Mouse (Mus musculus) spleen, embryonic (tissue): ENCODE results near the gene Ccdc33.

Experiments
- CTCF ChIA-PET: fragments of 350-600 bp; sonication (Branson Sonifier 250); formaldehyde crosslinking; loops from one replicate; lab custom pipeline; 2022; lab: Charles Lee

Ccdc33 gene

GRCm38 (mm10) chr9:58049861-58050260 lies 68.8 kb downstream of the Ccdc33 start:
- CTCF ChIA-PET: no interaction called here

GRCm38 (mm10) chr9:58049186-58049585 lies 69.4 kb downstream of the Ccdc33 start:
- CTCF ChIA-PET: no interaction called here

DNA sequence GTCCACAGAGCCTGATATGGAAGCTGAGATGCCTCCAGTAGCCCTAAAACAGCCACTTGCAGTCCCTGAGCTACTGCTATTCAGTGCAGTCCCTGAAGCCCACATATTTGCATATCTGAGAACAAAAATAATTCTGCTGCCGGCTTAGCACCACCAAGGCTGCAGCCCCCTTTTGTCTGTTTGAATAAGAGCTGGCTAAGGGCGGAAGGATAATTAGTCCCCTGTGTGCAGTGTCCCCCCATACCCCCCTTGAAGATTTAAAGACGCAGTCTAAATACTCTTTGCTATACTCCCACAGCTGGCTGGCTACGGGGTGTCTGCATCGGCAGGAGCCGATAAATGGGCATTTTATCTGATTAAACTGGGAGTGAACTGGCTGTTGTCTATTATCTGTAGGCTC lies 70.0 kb downstream of the Ccdc33 start:
- CTCF ChIA-PET: no interaction called here

DNA sequence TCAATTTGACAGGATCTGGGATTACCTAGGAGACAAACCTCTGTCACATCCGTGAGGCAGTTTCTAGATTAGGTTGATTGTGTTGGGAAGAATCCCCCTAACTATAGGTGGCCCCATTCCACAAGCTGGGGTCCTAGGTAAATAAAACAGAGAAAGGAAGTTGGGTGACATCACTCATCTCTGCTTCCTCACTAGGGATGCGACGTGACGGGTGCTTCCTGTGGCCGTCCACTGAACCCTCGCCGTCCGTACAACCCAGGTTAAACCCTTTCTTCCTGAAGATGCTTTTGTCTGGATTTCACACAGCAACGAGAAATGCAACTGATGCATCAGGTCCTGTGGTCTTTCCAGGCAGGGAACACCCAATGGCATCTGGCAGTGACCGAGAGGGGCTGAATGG lies 71.6 kb downstream of the Ccdc33 start:
- CTCF ChIA-PET: no interaction called here

GRCm38 (mm10) chr9:58045646-58046045 lies 73.0 kb downstream of the Ccdc33 start:
- CTCF ChIA-PET: no interaction called here

- CTCF ChIA-PET: no interaction called here
Observed at GRCm38 (mm10) chr9:58044828-58045227, 73.8 kb downstream of the Ccdc33 start.

GRCm38 (mm10) chr9:58043496-58044017 lies 75.1 kb downstream of the Ccdc33 start:
- CTCF ChIA-PET: interaction anchor here (0.6 kb wide), 1 partner anchor 1238 kb away, joined by 6 read pairs; no protein-coding TSS in a partner anchor

- CTCF ChIA-PET: no interaction called here
Observed at GRCm38 (mm10) chr9:58042391-58042790, 76.2 kb downstream of the Ccdc33 start.

DNA sequence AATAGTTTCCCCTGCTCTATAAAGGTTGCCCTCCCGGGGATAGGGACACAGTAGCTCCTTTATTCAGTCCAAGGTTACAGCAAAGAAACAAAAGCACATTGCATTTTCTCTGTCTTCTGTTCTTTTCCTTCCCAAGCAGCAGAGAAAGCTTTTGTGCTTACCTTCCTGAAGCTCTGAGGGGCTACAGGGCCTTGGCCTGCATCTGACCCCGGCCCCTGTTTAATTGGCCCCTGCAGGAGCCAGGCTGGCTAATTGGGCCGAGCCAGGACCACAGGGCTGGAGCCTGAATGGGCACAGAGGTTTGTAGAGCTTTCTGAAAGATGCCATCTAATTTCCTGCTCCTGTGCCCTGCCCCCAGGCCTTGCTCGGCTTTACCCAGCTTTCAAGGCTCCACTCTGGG lies 77.6 kb downstream of the Ccdc33 start:
- CTCF ChIA-PET: no interaction called here

- CTCF ChIA-PET: interaction anchor here (0.5 to 0.7 kb wide), 5 partner anchors 33 to 612 kb away, joined by 5 to 12 read pairs (median 7); no protein-coding TSS in a partner anchor
Observed at GRCm38 (mm10) chr9:58038500-58039168, 80.0 kb downstream of the Ccdc33 start.

DNA sequence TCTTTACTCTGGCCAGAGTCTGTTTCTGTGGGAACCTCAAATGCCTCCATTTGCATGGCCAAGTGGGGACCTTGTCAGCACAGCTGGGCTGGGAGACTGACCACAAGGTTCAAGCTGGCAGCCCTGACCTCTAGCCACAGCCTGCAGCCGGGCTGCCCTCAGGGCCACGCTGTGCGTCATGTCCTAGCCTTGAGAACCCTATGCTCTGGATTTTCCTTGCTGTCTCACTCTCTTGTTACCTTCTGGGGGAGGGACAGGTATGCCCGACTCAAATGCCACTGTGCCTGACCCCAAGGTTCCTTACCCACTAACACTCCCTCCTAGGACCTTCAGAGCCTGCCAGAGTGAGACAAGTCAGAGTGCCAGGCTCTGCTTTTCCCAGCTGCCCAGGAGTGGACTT lies 81.7 kb downstream of the Ccdc33 start:
- CTCF ChIA-PET: no interaction called here

GRCm38 (mm10) chr9:58035951-58036698 lies 82.5 kb downstream of the Ccdc33 start:
- CTCF ChIA-PET: interaction anchor here (0.9 kb wide), 1 partner anchor 17 kb away, joined by 5 read pairs; no protein-coding TSS in a partner anchor

GRCm38 (mm10) chr9:58035519-58035918 lies 83.1 kb downstream of the Ccdc33 start:
- CTCF ChIA-PET: interaction anchor here (0.9 kb wide), 1 partner anchor 17 kb away, joined by 5 read pairs; no protein-coding TSS in a partner anchor

GRCm38 (mm10) chr9:58031895-58032294 lies 86.7 kb downstream of the Ccdc33 start:
- CTCF ChIA-PET: no interaction called here

DNA sequence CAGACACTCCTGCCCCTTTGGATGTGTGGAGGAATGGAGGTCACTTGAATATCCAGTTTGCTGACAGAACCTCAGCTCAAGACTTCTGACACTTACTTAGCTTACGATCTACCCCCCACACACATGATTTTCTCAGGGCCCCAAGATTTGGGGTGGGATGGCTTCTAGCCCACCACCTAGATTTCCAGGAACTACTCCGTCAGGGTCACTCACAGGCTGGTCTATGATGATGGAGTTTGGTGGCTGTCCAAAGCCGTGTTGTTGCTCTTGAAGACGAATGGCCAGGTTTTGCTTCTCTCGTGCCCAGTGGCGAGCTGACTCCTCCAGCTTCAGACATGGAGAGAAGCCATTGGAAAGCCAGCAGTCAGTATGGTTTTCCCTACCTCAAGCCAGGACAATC lies 89.0 kb downstream of the Ccdc33 start:
- CTCF ChIA-PET: no interaction called here

- CTCF ChIA-PET: interaction anchor here (0.6 kb wide), 1 partner anchor 486 kb away, joined by 7 read pairs; no protein-coding TSS in a partner anchor
Observed at GRCm38 (mm10) chr9:58028841-58029240, 89.8 kb downstream of the Ccdc33 start.

GRCm38 (mm10) chr9:58027426-58028180 lies 91.0 kb downstream of the Ccdc33 start:
- CTCF ChIA-PET: no interaction called here

GRCm38 (mm10) chr9:58025995-58026394 lies 92.6 kb downstream of the Ccdc33 start:
- CTCF ChIA-PET: no interaction called here

GRCm38 (mm10) chr9:58018385-58018784 lies 100.2 kb downstream of the Ccdc33 start:
- CTCF ChIA-PET: interaction anchor here (0.8 kb wide), 1 partner anchor 18 kb away, joined by 5 read pairs; no protein-coding TSS in a partner anchor

DNA sequence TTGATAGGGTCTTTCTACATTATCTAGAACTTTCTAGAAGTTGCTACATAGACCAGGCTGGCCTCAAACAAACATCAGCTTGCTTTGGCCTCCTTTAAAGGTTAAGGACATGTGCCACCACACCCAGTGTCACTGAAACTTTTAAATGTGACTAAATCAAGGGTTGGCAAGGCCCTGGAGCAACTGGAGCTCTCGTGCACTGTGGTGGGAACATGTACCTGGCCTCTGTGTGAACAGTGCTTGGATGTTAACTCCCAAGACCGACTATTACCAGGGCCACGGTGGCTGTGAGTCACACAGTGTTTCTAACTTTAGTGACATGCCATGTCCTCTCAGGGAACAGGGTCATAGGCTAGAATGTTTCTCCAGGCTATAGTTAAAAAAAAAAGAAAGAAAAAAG lies 101.7 kb downstream of the Ccdc33 start:
- CTCF ChIA-PET: no interaction called here

- CTCF ChIA-PET: no interaction called here
Observed at GRCm38 (mm10) chr9:58015856-58016255, 102.8 kb downstream of the Ccdc33 start.
